Mouse (Mus musculus) Patski (cell line): ENCODE results near the gene Gm4869. TPM values are rescaled to one million over a fixed set of nuclear protein-coding genes. Genes with fewer than 3 reads are reported as not detected.
"Not testable (repeated sequence)": the region's sequence is repeated elsewhere in the genome, so short reads cannot be mapped to it uniquely, and the experiment has no call there.

ENCODE experiments used
- ATAC-seq: fragments of 100-300 bp; one replicate; pipeline ENCODE4 v1.8.0; 2021
- CTCF ChIA-PET: fragments of 350-600 bp; sonication (Branson Sonifier 250); formaldehyde crosslinking; loops from one replicate; lab custom pipeline; 2022; ENCODE audit warnings: inconsistent platforms; lab: Charles Lee
- POLR2A ChIA-PET: fragments of 350-600 bp; sonication (Branson Sonifier 250); formaldehyde crosslinking; loops from one replicate; lab custom pipeline; 2022; ENCODE audit warnings: antibody characterized with exemption, inconsistent platforms; lab: Charles Lee
- DNase-seq: peaks from one replicate; pipeline ENCODE4 v3.0.0-alpha.2; 2011; ENCODE audit warnings: low read depth, low spot score
- H3K27me3 ChIP-seq: fragments of 371-371 bp; one replicate; pipeline ENCODE4 v1.5.1; 2021
- CTCF ChIP-seq: fragments of 100-300 bp; IDR thresholded peaks from one replicate; pipeline ENCODE4 v1.5.1; 2021
- in situ Hi-C: fragments of 300-500 bp; cut with MboI; formaldehyde crosslinking; loops from 3 replicates; pipeline ENCODE4 v1.11.1; 2018; ENCODE audit warnings: low pct_unique_long_range_greater_than_20kb, mixed read lengths
- polyA plus RNA-seq: library from polyadenylated mRNA; unstranded; gene quantifications from one replicate; pipeline ENCODE4 v1.2.3, GENCODE M21; 2021

Gm4869 gene
- polyA plus RNA-seq, 1 experiment from 2014 or later: not detected

DNA sequence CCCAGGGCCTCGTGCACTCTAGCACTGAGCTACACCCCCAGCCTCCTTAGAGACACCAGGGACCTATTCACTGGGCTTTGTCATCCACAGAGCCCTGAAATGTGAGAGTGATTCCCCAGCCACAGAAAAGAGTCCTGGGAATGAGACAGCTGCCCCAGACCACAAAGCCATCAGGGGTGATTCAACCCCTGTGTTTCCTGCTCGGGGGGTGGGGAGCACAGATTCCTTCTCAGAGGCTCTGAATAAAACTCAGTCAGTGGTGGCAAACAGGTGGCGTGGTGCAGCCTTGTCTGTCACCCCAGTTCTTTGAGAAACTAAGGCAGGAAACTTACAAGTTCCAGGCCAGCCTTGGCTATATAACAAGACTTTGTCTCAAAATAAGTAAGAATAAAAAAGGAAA, 16.0 kb downstream of the Gm4869 start:
- ATAC-seq (no peak), DNase-seq (no peak)
- no peak for TF ChIP-seq CTCF
- POLR2A ChIA-PET: no interaction called here
- in situ Hi-C loops: no loop called here
- CTCF ChIA-PET: interaction anchor here (1.6 kb wide), 1 partner anchor 18 kb away, joined by 4 read pairs; no protein-coding TSS in a partner anchor
- H3K27me3 ChIP-seq: no peaks in the 10 kb centered on the region

DNA sequence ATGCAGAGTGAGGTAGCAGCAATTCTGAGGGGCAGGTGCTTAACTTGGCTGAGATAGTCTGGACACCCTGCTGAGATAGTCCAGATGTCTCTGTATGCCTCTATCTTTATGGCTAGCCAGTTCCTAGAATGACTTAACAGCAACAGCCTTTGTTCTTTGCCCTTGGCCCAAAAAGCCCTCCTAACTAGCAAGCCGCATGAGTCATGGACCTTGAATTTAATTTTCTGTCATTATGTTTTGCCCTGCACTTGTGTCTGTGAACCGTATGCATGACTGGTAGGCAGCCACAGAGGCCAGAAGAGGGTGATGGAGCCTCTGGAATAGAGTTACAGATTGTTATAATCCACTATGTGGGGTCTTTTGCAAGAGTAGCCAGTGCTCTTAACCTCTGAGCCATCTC, 17.7 kb downstream of the Gm4869 start:
- ATAC-seq, in situ Hi-C loops, DNase-seq, H3K27me3 ChIP-seq: not testable (repeated sequence)
- ChIA-PET POLR2A (interaction anchor here (1.3 kb wide), 1 partner anchor 64 kb away, joined by 3 read pairs; no protein-coding TSS in a partner anchor), CTCF (interaction anchor here (0.6 kb wide), 1 partner anchor 24 kb away, joined by 3 read pairs; no protein-coding TSS in a partner anchor)

DNA sequence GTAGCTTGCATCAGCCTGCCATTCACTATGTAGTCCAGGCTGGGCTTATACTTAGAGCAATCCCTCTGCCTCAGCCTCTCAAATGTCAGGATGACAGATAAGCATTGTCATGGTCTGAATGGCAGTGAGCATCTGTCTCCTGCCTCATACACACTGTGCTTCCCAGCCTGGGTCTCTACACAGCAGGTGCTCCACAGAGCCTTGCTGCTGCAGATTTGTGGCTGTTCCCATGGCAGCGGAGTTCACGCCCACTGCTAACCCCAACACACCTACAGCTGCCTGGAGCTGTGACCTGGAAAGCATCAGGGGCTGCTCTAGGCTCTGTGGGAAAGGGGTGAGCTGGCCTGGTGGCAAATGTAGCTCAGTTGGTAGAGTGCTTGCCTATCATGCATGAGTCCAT, 19.5 kb downstream of the Gm4869 start:
- ChIA-PET POLR2A (interaction anchor here (0.7 kb wide), 1 partner anchor 46 kb away, joined by 5 read pairs; the partner anchor contains the start of gene Eif3b), CTCF (interaction anchor here (0.6 kb wide), 1 partner anchor 32 kb away, joined by 3 read pairs; no protein-coding TSS in a partner anchor)
- ATAC-seq (no peak), DNase-seq (no peak)
- H3K27me3 ChIP-seq: no peaks in the 10 kb centered on the region
- no peak for TF ChIP-seq CTCF
- in situ Hi-C loops: no loop called here

DNA sequence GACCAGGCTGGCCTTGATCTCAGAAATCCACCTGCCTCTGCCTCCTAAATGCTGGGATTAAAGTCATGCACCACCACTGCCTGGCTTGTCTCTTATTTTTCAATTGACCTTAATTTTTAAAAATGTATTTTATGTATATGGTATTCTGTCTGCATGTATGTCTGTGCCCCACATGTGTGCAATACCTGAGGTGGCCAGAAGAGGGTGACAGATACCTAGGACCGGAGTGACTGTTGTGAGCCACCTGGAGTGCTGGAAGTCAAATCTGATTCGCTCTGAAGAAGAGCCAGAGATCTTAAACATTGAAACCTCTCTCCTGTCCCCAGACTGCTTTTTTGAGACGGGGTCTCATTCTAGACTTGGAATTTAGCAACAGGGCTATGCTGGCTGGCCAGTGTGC, 26.9 kb downstream of the Gm4869 start:
- TF ChIP-seq CTCF: no peak
- in situ Hi-C loops: loop anchor here (5.0 kb wide), 1 partner anchor 65 kb away; no protein-coding TSS in a partner anchor
- ChIA-PET POLR2A (no interaction called here), CTCF (no interaction called here)
- no peaks in the 10 kb centered on the region for H3K27me3 ChIP-seq
- DNase-seq: no peak
- no peak for ATAC-seq

DNA sequence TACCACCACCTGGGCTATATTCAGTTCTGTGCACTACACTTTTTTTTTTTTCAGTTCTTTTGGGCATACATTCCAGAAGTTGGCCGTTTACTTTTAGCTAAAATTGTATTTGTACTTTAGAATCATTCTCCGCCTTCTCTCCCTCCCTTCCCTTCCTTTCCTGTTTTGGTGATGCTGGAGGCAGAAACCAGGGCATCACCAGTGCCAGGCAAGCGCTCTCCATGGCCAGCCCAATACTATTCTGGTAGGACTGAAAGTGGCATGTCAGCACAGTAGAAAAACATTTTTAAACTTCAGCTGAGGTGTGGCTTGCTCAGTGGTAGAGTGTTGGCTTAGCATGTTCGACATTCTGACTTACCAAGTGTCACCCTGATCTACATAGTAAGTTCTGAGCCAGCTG, 36.0 kb downstream of the Gm4869 start:
- TF ChIP-seq CTCF: no peak
- in situ Hi-C loops: no loop called here
- POLR2A ChIA-PET: interaction anchor here (0.7 kb wide), 1 partner anchor 186 kb away, joined by 3 read pairs; no protein-coding TSS in a partner anchor
- DNase-seq (no peak), ATAC-seq (no peak)
- CTCF ChIA-PET: interaction anchor here (1.9 kb wide), 1 partner anchor 55 kb away, joined by 5 read pairs; no protein-coding TSS in a partner anchor
- H3K27me3 ChIP-seq: no peaks in the 10 kb centered on the region

DNA sequence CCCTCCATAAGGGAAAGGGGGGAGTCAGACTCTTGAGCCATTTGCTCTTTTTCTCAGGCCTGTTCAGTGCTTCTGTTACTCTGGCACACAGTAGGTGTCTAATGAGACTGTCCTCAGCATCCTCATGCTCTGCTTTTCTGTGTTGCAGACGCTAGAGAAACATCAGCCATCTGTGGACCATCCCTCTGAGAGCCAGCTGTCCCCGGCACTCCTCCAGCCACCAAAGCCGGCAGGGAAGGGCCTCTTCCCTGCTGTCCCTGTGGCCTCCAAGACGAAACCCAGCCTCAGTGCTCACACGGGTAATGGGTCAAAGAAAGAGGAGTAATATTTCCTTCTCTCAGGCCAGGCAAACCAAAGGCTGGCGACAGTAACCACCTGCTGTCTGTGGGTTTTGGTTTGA, 45.7 kb downstream of the Gm4869 start:
- DNase-seq (no peak), ATAC-seq (no peak)
- H3K27me3 ChIP-seq: no peaks in the 10 kb centered on the region
- POLR2A ChIA-PET: no interaction called here
- in situ Hi-C loops: no loop called here
- CTCF ChIA-PET: no interaction called here
- no peak for TF ChIP-seq CTCF

DNA sequence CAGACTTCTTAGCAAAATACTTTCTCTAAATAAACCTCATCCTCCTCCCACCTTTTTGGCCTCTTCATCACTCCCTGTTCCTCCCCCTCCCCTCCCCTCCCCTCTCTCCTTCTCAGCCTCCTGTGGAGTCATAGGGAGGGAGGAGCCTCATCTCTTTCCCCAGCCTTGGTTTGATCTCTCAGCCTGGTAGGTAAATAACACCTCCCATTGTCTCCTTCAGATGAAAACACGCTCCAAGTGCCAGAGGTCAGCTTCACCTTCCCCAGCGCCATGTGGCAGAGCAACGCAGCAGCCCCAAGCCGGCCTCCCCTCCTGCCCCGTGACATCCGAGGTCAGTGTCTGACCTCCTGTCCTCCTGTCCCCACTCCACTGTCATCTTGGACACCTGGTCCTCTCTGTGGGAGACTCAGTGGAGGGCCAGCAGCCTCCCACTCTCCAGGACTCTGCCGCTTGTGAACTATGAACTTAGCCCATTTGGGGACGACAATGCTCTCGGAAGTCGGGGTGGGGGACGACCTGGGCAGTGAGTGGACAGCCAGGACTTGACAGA, 47.3 kb downstream of the Gm4869 start:
- no peaks in the 10 kb centered on the region for H3K27me3 ChIP-seq
- ChIA-PET POLR2A (no interaction called here), CTCF (no interaction called here)
- TF ChIP-seq CTCF: no peak
- in situ Hi-C loops: no loop called here
- ATAC-seq (no peak), DNase-seq (no peak)

DNA sequence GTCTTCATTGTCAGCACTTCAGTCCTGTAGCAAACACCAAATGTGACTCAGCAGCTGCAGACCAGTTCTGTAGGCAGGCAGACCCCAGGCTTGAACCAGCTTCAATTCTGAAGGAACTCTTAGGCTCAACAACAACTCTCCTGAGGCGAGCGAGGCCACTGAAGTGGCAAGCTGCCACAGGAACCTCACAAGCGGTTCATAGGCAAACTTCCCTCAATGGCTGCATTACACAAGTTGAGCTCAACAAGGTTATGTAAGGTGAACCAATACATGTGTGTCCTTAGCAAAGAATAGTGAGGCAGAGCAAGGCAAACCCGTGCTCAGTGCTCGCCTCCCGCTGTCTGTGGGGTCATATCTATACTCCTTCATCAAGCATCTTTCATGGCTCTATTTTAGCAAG, 52.7 kb downstream of the Gm4869 start:
- CTCF ChIA-PET: no interaction called here
- no peak for TF ChIP-seq CTCF
- ATAC-seq: no peak
- no peak for DNase-seq
- H3K27me3 ChIP-seq: no peaks in the 10 kb centered on the region
- in situ Hi-C loops: no loop called here
- POLR2A ChIA-PET: interaction anchor here (0.6 kb wide), 1 partner anchor 9 kb away, joined by 4 read pairs; no protein-coding TSS in a partner anchor

DNA sequence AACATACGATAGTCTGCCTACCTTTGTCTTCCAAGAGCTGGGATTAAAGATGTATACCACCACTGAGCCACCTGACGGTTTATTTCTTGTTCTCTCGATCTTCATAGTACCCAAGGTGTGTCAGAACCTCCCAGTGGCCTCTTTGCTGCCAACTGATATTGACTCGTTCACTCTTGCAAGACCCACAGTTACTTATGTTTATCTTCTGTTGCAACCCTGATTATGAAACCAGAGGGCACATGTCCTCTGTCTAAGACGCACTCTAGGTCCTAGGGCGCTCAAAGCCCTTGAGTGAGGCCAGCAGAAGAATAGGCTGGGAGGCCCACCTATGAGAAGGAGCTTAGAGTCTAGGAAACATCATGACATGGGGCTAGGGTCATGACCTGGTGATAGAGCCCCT, 55.3 kb downstream of the Gm4869 start:
- no peak for TF ChIP-seq CTCF
- no peak for DNase-seq
- ChIA-PET CTCF (interaction anchor here (1.1 kb wide), 1 partner anchor 35 kb away, joined by 3 read pairs; no protein-coding TSS in a partner anchor), POLR2A (interaction anchor here (0.6 kb wide), 1 partner anchor 118 kb away, joined by 3 read pairs; no protein-coding TSS in a partner anchor)
- H3K27me3 ChIP-seq: no peaks in the 10 kb centered on the region
- in situ Hi-C loops: loop anchor here (5.0 kb wide), 1 partner anchor 173 kb away; no protein-coding TSS in a partner anchor
- ATAC-seq: no peak

DNA sequence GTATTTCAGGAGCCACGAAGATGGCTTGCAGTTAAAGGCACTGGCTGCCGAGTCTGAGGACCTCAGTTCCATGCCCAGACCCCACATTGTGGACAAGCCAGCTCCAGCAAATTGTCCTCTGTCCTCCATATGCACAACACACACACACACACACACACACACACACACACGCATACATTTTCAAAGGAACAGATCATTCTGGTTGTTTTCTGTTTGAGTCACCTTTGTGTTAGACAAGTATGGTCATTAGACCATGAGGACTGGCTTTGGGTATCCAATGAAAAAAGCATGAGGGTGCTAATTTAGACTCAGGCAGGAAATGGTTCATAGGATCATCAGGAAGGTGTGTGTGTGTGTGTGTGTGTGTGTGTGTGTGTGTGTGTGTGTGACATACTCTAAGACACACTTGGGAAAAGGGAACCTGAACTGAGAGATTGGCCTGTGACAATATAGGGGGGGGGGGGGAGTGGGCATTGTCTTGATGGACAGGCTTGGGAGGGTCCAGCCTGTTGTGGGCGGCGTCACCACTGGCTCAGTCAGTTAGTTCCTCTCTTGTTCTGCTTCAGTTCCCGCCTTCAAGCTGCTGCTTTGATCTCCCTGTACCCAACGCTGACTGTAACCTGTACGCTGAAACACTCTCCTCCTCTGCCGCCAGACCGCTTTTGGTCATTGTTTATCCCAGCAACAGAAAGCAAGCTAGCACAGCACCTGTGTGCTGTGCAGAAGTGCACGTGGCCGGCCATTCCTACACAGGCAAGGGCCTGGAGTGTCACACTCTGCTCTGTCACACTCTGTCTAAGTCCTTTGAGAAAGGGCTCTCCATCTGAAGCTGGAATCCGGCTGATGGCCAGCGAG, 56.8 kb downstream of the Gm4869 start:
- no peak for TF ChIP-seq CTCF
- ATAC-seq (no peak), DNase-seq (no peak)
- no peaks in the 10 kb centered on the region for H3K27me3 ChIP-seq
- POLR2A ChIA-PET: interaction anchor here (0.7 to 1.0 kb wide), 3 partner anchors 15 to 170 kb away, joined by 3 to 7 read pairs (median 3); no protein-coding TSS in a partner anchor
- in situ Hi-C loops: loop anchor here (5.0 kb wide), 1 partner anchor 175 kb away; no protein-coding TSS in a partner anchor
- CTCF ChIA-PET: interaction anchor here (0.8 kb wide), 1 partner anchor 12 kb away, joined by 3 read pairs; no protein-coding TSS in a partner anchor

DNA sequence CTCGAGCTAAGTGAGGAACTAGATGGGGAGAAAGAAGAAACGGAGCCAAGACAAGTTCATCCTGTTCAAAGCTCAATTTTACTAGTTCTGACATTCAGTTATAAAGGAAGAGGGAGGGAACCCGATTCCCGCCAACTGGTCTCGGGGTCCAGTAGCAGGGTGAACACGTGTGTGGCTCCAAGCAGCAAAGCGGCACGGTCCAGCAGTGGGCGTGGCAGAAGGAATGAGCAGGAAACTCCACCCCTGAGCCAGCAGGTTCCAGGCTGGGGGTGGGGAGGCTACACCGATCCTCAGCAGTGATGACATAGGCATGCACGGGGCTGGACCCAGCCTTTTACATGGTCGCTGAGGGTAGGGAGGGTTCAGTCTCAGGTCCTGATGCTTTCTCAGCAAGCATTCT, 57.5 kb downstream of the Gm4869 start:
- DNase-seq, ATAC-seq, CTCF ChIA-PET, H3K27me3 ChIP-seq: not testable (repeated sequence)
- POLR2A ChIA-PET: interaction anchor here (1.0 kb wide), 1 partner anchor 18 kb away, joined by 3 read pairs; no protein-coding TSS in a partner anchor
- in situ Hi-C loops: loop anchor here (5.0 kb wide), 1 partner anchor 176 kb away; no protein-coding TSS in a partner anchor
